Mouse (Mus musculus): ENCODE results near the gene Iqsec3. TPM values are rescaled to one million over a fixed set of nuclear protein-coding genes. Genes with fewer than 3 reads are reported as not detected.

The Iqsec3 gene
- total and polyA plus RNA-seq, 2 experiments from 2014 or later = 10.6 to 48.2 TPM

DNA sequence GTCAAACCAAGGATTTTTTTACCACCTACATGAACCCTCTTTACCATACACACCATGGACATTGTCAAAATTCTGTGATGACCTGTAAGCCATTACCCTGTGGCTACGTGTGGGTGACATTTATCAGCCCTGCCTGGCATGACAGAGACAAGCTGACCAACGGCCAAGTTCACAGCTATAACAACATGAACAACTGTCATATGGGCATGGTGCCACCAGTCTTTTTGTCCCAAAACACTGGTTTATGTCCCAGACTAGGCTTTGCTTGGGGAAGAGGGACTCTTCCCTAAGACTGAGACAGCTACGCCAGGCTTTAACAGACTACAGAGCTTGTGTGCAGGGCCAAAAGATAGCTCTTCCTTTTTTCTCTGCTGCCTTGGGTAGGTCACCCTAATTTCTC lies 16.8 kb downstream of the Iqsec3 start:
- DNase-seq (ENCODE audit: low spot score) (peak; percentile 47), ATAC-seq (no peak)
- no peak for TF ChIP-seq CTCF (IDR thresholded peaks at IDR 0.05; ENCODE audit: low read depth)
- no peaks in the 10 kb centered on the region for H3K9me3 ChIP-seq (ENCODE audit: low read length)
- H3K27me3 ChIP-seq (ENCODE audit: insufficient read depth, low read length) = no peaks in the 10 kb centered on the region
- 49% methylated on average over 3 of the region's 3 CpGs for WGBS
- H3K4me2 ChIP-seq (ENCODE audit: low read depth, low read length) = no peak overlapping the region
- no peak overlapping the region for H3K4me3 ChIP-seq (ENCODE audit: low read length)
- H3K36me3 ChIP-seq (ENCODE audit: insufficient read depth, low read length) = no peaks in the 10 kb centered on the region
- no peak overlapping the region for H3K27ac ChIP-seq
- no peak overlapping the region for H3K9ac ChIP-seq (replicated peaks; ENCODE audit: low read length)
- H3K4me1 ChIP-seq (ENCODE audit: insufficient read depth, low read length) = peaks cover 33% of the 10 kb centered on the region

DNA sequence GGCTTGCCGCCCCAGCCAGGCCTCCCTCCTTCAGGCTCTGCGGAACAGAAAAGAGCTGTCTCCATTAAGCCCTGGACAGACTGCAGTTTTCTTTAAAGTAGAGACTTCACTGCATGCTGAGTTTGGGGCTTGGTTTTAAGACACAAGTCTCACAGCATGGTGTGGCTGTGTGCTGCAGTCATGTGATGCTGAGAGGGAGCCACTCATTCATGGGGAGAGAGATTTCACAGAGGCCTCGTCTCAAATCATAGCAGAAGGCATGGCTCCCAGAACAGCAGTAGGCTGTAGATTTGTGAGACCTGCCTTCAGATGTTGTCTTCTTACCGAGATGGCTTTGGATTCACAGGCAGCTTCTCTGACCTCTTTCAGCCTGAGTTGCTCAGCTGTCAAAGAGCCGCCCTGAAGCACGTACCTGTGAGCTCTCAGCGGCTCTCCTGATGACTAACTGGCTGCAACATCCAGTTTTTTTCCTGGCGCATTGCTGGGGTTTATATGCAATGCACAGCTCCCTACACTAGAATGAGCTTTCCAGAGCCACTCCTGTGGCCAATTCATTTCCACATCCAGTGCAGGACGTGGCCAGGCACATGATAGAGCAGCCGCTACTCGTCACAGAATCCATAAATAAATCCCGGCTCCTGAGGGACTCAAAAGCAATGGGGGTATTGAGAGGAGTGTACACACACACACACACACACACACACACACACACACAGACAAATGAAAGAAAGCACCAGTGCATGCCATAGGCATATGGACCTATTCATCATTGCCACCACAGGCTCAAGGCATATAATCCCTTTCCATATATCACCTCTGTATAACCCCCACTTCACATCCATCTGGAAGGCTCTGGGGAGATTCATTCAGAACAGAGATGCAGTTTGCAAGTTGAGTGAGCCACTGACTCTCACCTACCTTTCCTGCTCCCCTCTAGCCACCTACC lies 18.7 kb downstream of the Iqsec3 start:
- DNase-seq (ENCODE audit: low spot score) (peak; percentile 58), ATAC-seq (peak; percentile 55)
- Histone ChIP-seq H3K9ac (replicated peaks; ENCODE audit: low read length) (0 out of 2 replicates have a peak overlapping the region, but pooled peaks have one; percentile 21), H3K4me1 (ENCODE audit: insufficient read depth, low read length) (peaks cover 33% of the 10 kb centered on the region), H3K27me3 (ENCODE audit: insufficient read depth, low read length) (no peaks in the 10 kb centered on the region), H3K36me3 (ENCODE audit: insufficient read depth, low read length) (no peaks in the 10 kb centered on the region), H3K9me3 (ENCODE audit: low read length) (no peaks in the 10 kb centered on the region), H3K4me2 (ENCODE audit: low read depth, low read length) (no peak overlapping the region), H3K27ac (peak overlapping the region; percentile 66), H3K4me3 (ENCODE audit: low read length) (no peak overlapping the region)
- TF ChIP-seq CTCF (IDR thresholded peaks at IDR 0.05; ENCODE audit: low read depth) = no peak
- 32% methylated on average over 12 of the region's 12 CpGs for WGBS

DNA sequence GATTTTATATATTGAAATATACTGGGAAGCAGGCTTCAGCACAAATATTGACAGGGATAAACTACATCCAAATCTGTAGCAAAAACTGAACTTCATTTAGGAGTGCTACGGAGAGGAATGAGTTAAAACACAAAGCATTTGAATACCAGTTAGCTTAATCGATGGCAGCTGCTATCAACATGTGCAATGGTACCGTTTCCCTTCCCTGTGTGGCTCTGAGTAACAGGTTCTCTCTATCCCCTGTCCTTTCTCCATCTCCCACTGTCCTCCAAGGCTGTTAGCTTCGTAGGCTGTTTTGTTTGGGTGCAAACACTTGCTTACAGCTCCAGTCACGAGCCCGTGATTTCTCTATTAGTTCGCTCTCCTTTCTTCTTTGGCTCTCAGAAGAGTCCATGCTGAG lies 19.7 kb downstream of the Iqsec3 start:
- Histone ChIP-seq H3K4me2 (ENCODE audit: low read depth, low read length) (no peak overlapping the region), H3K4me1 (ENCODE audit: insufficient read depth, low read length) (peaks cover 33% of the 10 kb centered on the region), H3K9ac (replicated peaks; ENCODE audit: low read length) (no peak overlapping the region), H3K27me3 (ENCODE audit: insufficient read depth, low read length) (no peaks in the 10 kb centered on the region), H3K36me3 (ENCODE audit: insufficient read depth, low read length) (no peaks in the 10 kb centered on the region), H3K9me3 (ENCODE audit: low read length) (no peaks in the 10 kb centered on the region), H3K4me3 (ENCODE audit: low read length) (no peak overlapping the region), H3K27ac (peak overlapping the region; percentile 66; the same call in 1 of the 2 replicates)
- 21% methylated on average over 7 of the region's 7 CpGs for WGBS
- DNase-seq (ENCODE audit: low spot score) (no peak), ATAC-seq (no peak)
- TF ChIP-seq CTCF (IDR thresholded peaks at IDR 0.05; ENCODE audit: low read depth) = no peak

DNA sequence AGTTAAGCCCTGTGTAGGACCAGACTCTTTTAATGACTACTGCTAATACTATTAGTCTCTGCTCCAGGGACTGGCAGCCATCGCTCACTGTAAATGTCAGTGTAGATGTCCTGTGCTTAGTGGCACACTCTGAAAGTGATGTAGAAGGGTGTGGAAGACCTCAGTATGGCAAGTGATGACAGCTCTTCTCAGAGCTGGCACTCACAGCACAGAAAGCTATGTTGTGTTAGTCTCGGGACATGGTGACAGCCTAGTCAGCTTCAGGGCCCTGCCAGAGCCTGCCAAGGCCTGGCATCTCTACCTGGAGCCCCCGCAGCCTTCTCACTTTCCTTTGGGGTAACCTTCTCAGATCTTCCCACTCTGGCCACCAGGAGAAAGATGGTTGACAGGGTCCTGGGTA lies 21.8 kb downstream of the Iqsec3 start:
- no peak overlapping the region for H3K27ac ChIP-seq
- no peak for TF ChIP-seq CTCF (IDR thresholded peaks at IDR 0.05; ENCODE audit: low read depth)
- peaks cover 20% of the 10 kb centered on the region for H3K4me1 ChIP-seq (ENCODE audit: insufficient read depth, low read length)
- H3K9ac ChIP-seq (replicated peaks; ENCODE audit: low read length) = no peak overlapping the region
- H3K4me2 ChIP-seq (ENCODE audit: low read depth, low read length) = no peak overlapping the region
- WGBS = 83% methylated on average over 3 of the region's 3 CpGs
- no peaks in the 10 kb centered on the region for H3K9me3 ChIP-seq (ENCODE audit: low read length)
- no peaks in the 10 kb centered on the region for H3K27me3 ChIP-seq (ENCODE audit: insufficient read depth, low read length)
- ATAC-seq (no peak), DNase-seq (ENCODE audit: low spot score) (no peak)
- no peak overlapping the region for H3K4me3 ChIP-seq (ENCODE audit: low read length)
- H3K36me3 ChIP-seq (ENCODE audit: insufficient read depth, low read length) = no peaks in the 10 kb centered on the region

DNA sequence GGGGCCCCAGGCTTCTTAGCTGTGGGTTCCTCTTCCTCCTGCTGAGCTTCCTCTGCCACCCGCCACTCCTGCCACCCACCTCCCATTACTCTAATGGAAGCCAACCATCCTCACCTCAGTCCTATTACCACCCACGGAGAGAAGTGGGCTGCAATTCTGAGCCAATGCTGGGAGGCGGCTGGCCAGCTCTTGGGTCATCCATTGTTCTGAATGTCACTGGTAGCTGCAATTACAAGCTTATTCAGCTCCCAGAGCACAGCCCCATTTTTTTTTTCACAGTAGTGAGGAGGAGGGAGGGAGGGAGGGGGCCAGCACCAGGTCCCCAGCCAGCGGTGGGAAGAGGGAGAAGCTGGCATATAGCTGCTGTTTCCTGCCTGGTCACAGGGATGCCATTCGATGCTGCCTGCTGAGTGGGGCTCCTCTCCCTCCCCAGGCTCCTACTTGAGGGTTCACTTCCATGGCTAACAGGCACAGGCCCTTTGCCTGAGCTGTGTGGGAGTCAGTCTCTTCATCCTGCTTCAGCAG lies 32.7 kb downstream of the Iqsec3 start:
- ATAC-seq (no peak), DNase-seq (ENCODE audit: low spot score) (peak; percentile 7)
- no peaks in the 10 kb centered on the region; the same call in 1 of the 2 replicates for H3K4me1 ChIP-seq (ENCODE audit: insufficient read depth, low read length)
- H3K4me2 ChIP-seq (ENCODE audit: low read depth, low read length) = no peak overlapping the region
- H3K27ac ChIP-seq = no peak overlapping the region
- H3K27me3 ChIP-seq (ENCODE audit: insufficient read depth, low read length) = no peaks in the 10 kb centered on the region
- TF ChIP-seq CTCF (IDR thresholded peaks at IDR 0.05; ENCODE audit: low read depth) = no peak
- WGBS = 18% methylated on average over 5 of the region's 5 CpGs
- no peaks in the 10 kb centered on the region for H3K9me3 ChIP-seq (ENCODE audit: low read length)
- no peak overlapping the region for H3K4me3 ChIP-seq (ENCODE audit: low read length)
- H3K36me3 ChIP-seq (ENCODE audit: insufficient read depth, low read length) = no peaks in the 10 kb centered on the region
- no peak overlapping the region for H3K9ac ChIP-seq (replicated peaks; ENCODE audit: low read length)

DNA sequence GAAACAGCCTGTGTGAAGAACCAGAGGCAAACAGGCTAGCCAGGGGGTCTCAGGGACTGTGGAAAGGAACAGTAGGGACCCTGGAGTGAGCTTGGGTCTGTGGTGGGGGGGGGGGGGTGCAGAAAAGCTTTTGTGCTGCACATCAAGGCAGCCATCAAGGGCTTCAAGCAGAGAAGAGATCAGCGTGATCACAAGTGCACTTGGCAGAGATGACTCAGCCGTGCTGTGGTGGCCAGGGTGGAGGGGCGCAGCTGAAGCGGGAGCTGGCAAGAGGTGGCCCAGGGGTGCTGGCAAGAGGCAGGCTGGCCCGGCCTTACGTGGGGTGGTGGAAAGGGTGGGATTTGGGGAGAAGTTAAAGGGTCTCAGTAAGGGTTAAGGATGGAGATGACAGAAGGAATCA lies 48.6 kb downstream of the Iqsec3 start:
- ATAC-seq = peak; percentile 28
- no peaks in the 10 kb centered on the region for H3K27me3 ChIP-seq (ENCODE audit: insufficient read depth, low read length)

More for the DNA sequence above, 48.6 kb downstream of the Iqsec3 start:
- Histone ChIP-seq H3K27ac (no peak overlapping the region), H3K4me3 (ENCODE audit: low read length) (no peak overlapping the region), H3K4me2 (ENCODE audit: low read depth, low read length) (peak overlapping the region; percentile 16; the same call in 1 of the 2 replicates), H3K4me1 (ENCODE audit: insufficient read depth, low read length) (no peaks in the 10 kb centered on the region), H3K36me3 (ENCODE audit: insufficient read depth, low read length) (no peaks in the 10 kb centered on the region), H3K9ac (replicated peaks; ENCODE audit: low read length) (no peak overlapping the region), H3K9me3 (ENCODE audit: low read length) (no peaks in the 10 kb centered on the region)
- DNase-seq (ENCODE audit: low spot score) = no peak
- no peak for TF ChIP-seq CTCF (IDR thresholded peaks at IDR 0.05; ENCODE audit: low read depth)
- 28% methylated on average over 6 of the region's 6 CpGs for WGBS

All from hindbrain, postnatal 0 days (tissue).